Mouse (Mus musculus): ENCODE measurements around the gene Emid1. TPM values are rescaled to one million over a fixed set of nuclear protein-coding genes. Genes with fewer than 3 reads are reported as not detected.

The Emid1 gene
- total and polyA plus RNA-seq, 3 experiments = 0.10 to 0.15 TPM; not detected in 1

GRCm38 (mm10) chr11:5099576-5100183 is 52.4 kb downstream of the Emid1 start:
- peak; percentile 97 for DNase-seq (ENCODE audit: low read depth, low spot score)
- H3K79me2 ChIP-seq (ENCODE audit: control insufficient read depth, insufficient read depth, low read length, poor library complexity) = peaks cover 67% of the 10 kb centered on the region
- peak overlapping the region; percentile 99 for H3K9ac ChIP-seq (ENCODE audit: control insufficient read depth, low read depth, low read length, poor library complexity, severe bottlenecking)
- peak overlapping the region; percentile 90 to 94 for H3K4me3 ChIP-seq (ENCODE audit: control insufficient read depth in 1 of 2, insufficient read depth in 1 of 2, low read depth in 2 of 2, low read length in 2 of 2)
- no peaks in the 10 kb centered on the region for H3K27me3 ChIP-seq (ENCODE audit: control insufficient read depth in 1 of 2, insufficient read depth in 2 of 2, low read length in 2 of 2)
- H3K27ac ChIP-seq (ENCODE audit: control insufficient read depth, low read depth, low read length) = peak overlapping the region; percentile 97
- no peaks in the 10 kb centered on the region for H3K9me3 ChIP-seq (replicated peaks; ENCODE audit: insufficient read depth, low read length)
- H3K4me1 ChIP-seq (ENCODE audit: control insufficient read depth in 1 of 2, insufficient read depth in 2 of 2, low read length in 2 of 2) = peaks cover 21 to 40% of the 10 kb centered on the region in 2 experiments
- peaks cover 10 to 53% of the 10 kb centered on the region in 2 experiments for H3K36me3 ChIP-seq (ENCODE audit: control insufficient read depth in 1 of 2, insufficient read depth in 2 of 2, low read length in 2 of 2)
- no peak for TF ChIP-seq RCOR1 (IDR thresholded peaks at IDR 0.05; ENCODE audit: low read depth, low read length)
- peak; percentile 95 for TF ChIP-seq MXI1 (IDR thresholded peaks at IDR 0.05; ENCODE audit: low read depth, low read length)
- TF ChIP-seq CTCF (IDR thresholded peaks at IDR 0.05 in 2 of 3, conservative IDR thresholded peaks at IDR 0.05 in 1 of 3; ENCODE audit: control insufficient read depth in 1 of 3, insufficient read depth in 1 of 3, low read depth in 2 of 3, low read length in 3 of 3, poor library complexity in 1 of 3, severe bottlenecking in 1 of 3) = no peak
- TF ChIP-seq ELF1 (IDR thresholded peaks at IDR 0.05; ENCODE audit: low read depth, low read length) = no peak; the same call in 1 of the 2 replicates
- TF ChIP-seq NRF1 (IDR thresholded peaks at IDR 0.05; ENCODE audit: insufficient read depth, low read depth, low read length, poor library complexity, severe bottlenecking) = no peak
- TF ChIP-seq NELFE (IDR thresholded peaks at IDR 0.05; ENCODE audit: low read depth, low read length) = peak; percentile 98
- no peak; the same call in 1 of the 2 replicates for TF ChIP-seq MYB (IDR thresholded peaks at IDR 0.05; ENCODE audit: low read depth, low read length)
- no peak for TF ChIP-seq MEF2A (IDR thresholded peaks at IDR 0.05; ENCODE audit: extremely low read depth, insufficient replicate concordance, low read depth, low read length, poor library complexity, severe bottlenecking)
- peak; percentile 92 to 97 for TF ChIP-seq POLR2A (IDR thresholded peaks at IDR 0.05; ENCODE audit: control insufficient read depth in 1 of 2, insufficient read depth in 1 of 2, low read depth in 1 of 2, low read length in 2 of 2, poor library complexity in 1 of 2)
- TF ChIP-seq ZMIZ1 (IDR thresholded peaks at IDR 0.05; ENCODE audit: low read depth, low read length) = peak; percentile 93
- no peak; the same call in 1 of the 2 replicates for TF ChIP-seq KAT2A (conservative IDR thresholded peaks at IDR 0.05; ENCODE audit: low read depth, low read length)
- TF ChIP-seq TCF12 (IDR thresholded peaks at IDR 0.05; ENCODE audit: low read depth, low read length) = peak; percentile 66
- TF ChIP-seq SIN3A (IDR thresholded peaks at IDR 0.05; ENCODE audit: low read length) = peak; percentile 55; the same call in 1 of the 2 replicates
- TF ChIP-seq E2F4 (IDR thresholded peaks at IDR 0.05; ENCODE audit: borderline replicate concordance, low read depth, low read length) = peak; percentile 66; the same call in 1 of the 2 replicates
- no peak for TF ChIP-seq BHLHE40 (IDR thresholded peaks at IDR 0.05; ENCODE audit: borderline replicate concordance, low read depth, low read length)
- TF ChIP-seq TAL1 (IDR thresholded peaks at IDR 0.05; ENCODE audit: low read length) = no peak
- no peak for TF ChIP-seq EP300 (IDR thresholded peaks at IDR 0.05; ENCODE audit: low read depth in 1 of 2, low read length in 2 of 2)
- TF ChIP-seq POLR2AphosphoS5 (IDR thresholded peaks at IDR 0.05; ENCODE audit: borderline replicate concordance, low read depth, low read length) = peak; percentile 85; the same call in 1 of the 2 replicates
- TF ChIP-seq MAZ (IDR thresholded peaks at IDR 0.05; ENCODE audit: low read depth, low read length) = peak; percentile 88
- no peak for TF ChIP-seq GATA1 (IDR thresholded peaks at IDR 0.05; ENCODE audit: low read depth, low read length)
- no peak for TF ChIP-seq UBTF (IDR thresholded peaks at IDR 0.05; ENCODE audit: borderline replicate concordance, insufficient read depth, low read depth, low read length)
- no peak for TF ChIP-seq ZNF384 (IDR thresholded peaks at IDR 0.05; ENCODE audit: low read depth, low read length)
- TF ChIP-seq JUND (IDR thresholded peaks at IDR 0.05; ENCODE audit: low read depth, low read length) = no peak
- no peak for TF ChIP-seq ZKSCAN1 (IDR thresholded peaks at IDR 0.05; ENCODE audit: low read depth, low read length)
- TF ChIP-seq HCFC1 (IDR thresholded peaks at IDR 0.05; ENCODE audit: low read depth, low read length) = peak; percentile 56
- peak; percentile 85 for TF ChIP-seq MAX (IDR thresholded peaks at IDR 0.05; ENCODE audit: low read length)
- peak; percentile 88 for TF ChIP-seq MYC (IDR thresholded peaks at IDR 0.05; ENCODE audit: low read depth, low read length)
- no peak for TF ChIP-seq ZC3H11A (IDR thresholded peaks at IDR 0.05; ENCODE audit: low read depth, low read length)
- TF ChIP-seq POLR2AphosphoS2 (IDR thresholded peaks at IDR 0.05; ENCODE audit: low read length) = peak; percentile 99
- no peak for TF ChIP-seq USF1 (IDR thresholded peaks at IDR 0.05; ENCODE audit: low read depth, low read length)
- TF ChIP-seq CHD1 (IDR thresholded peaks at IDR 0.05; ENCODE audit: low read depth, low read length) = no peak; the same call in 1 of the 2 replicates
- TF ChIP-seq MAFK (IDR thresholded peaks at IDR 0.05; ENCODE audit: borderline replicate concordance, low read depth, low read length) = no peak
- no peak for TF ChIP-seq ETS1 (IDR thresholded peaks at IDR 0.05; ENCODE audit: low read depth, low read length)
- TF ChIP-seq USF2 (IDR thresholded peaks at IDR 0.05; ENCODE audit: borderline replicate concordance in 1 of 2, insufficient read depth in 1 of 2, low read depth in 1 of 2, low read length in 2 of 2) = no peak
- peak; percentile 7; the same call in 1 of the 2 replicates for TF ChIP-seq CHD2 (IDR thresholded peaks at IDR 0.05; ENCODE audit: low read length)
- no peak for TF ChIP-seq GABPA (IDR thresholded peaks at IDR 0.05; ENCODE audit: low read depth, low read length)
